Mouse (Mus musculus) stomach, embryonic 16.5 days (tissue): Measurements from ENCODE around the gene Tsc1. TPM values are rescaled to one million over a fixed set of nuclear protein-coding genes. Genes with fewer than 3 reads are reported as not detected.

Source experiments
- ATAC-seq: fragments of 200-750 bp; cut with Nextera tagmentation; 2 replicates; pipeline ENCODE4 v1.8.0; 2017; ENCODE audit warnings: moderate number of reproducible peaks, moderate TSS enrichment; ENCODE audit not compliant: insufficient read depth, low FRiP score
- H3K27ac ChIP-seq: fragments of 300-500 bp; sonication (generic); 2 replicates; pipeline ENCODE4 v1.5.1; 2014; ENCODE audit warnings: low read length
- H3K27me3 ChIP-seq: fragments of 300-500 bp; sonication (generic); 2 replicates; pipeline ENCODE4 v1.6.1; 2014; ENCODE audit warnings: low read length, control low read depth, mixed read lengths; ENCODE audit not compliant: control insufficient read depth, insufficient read depth
- H3K36me3 ChIP-seq: fragments of 300-500 bp; sonication (generic); 2 replicates; pipeline ENCODE4 v1.6.1; 2014; ENCODE audit warnings: low read length; ENCODE audit not compliant: control insufficient read depth, insufficient read depth
- H3K4me1 ChIP-seq: fragments of 300-500 bp; sonication (generic); 2 replicates; pipeline ENCODE4 v1.6.1; 2014; ENCODE audit warnings: low read length, control low read depth, mixed read lengths; ENCODE audit not compliant: control insufficient read depth, insufficient read depth
- H3K4me2 ChIP-seq: fragments of 300-500 bp; sonication (generic); 2 replicates; pipeline ENCODE4 v1.6.1; 2014; ENCODE audit warnings: low read depth, low read length, mixed read lengths
- H3K4me3 ChIP-seq: fragments of 300-500 bp; sonication (generic); replicated peaks from 2 replicates; pipeline ENCODE4 v1.5.1; 2014; ENCODE audit warnings: mild to moderate bottlenecking, low read length
- H3K9ac ChIP-seq: fragments of 300-500 bp; sonication (generic); 2 replicates; pipeline ENCODE4 v1.6.1; 2014; ENCODE audit warnings: low read length
- H3K9me3 ChIP-seq: fragments of 300-500 bp; sonication (generic); replicated peaks from 2 replicates; pipeline ENCODE4 v1.6.1; 2016; ENCODE audit warnings: low read length, control low read depth; ENCODE audit not compliant: control insufficient read depth
- WGBS: fragments of 180-500 bp; shearing (Covaris S2); extraction: QIAGEN DNeasy Blood & Tissue Kit; methylation state at CpG from one replicate; pipeline ENCODE4 v1.1.7; 2014; 5-methylcytosine and 5-hydroxymethylcytosine counted together
- polyA plus RNA-seq: library from polyadenylated mRNA; unstranded; fragments of >200 nt; fragmentation: Nextera tagmentation; extraction: Ambion mirVana; gene quantifications from 2 replicates; pipeline ENCODE4 v1.2.1, GENCODE M21; 2015

Tsc1 gene
- polyA plus RNA-seq, 1 experiment from 2014 or later, result 18.8 TPM

DNA sequence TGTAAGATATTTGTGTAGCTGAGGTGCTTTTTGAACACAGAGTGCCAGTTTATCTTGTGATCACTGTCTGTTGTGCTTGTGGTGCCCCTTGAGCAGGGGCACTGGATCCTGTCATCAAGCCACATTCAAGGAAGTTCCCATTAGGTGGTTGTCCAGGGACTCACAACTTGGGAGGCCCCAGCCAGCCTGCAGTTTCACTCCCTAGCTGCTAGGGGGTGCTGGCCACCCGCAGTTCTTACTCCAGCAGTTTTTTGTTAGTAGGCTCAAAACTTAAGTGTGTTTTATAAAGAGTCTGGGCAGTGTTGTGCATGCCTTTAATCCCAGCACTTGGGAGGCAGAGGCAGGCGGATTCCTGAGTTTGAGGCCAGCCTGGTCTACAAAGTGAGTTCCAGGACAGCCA is 13.3 kb downstream of the Tsc1 start:
- Histone ChIP-seq H3K4me3 (no peak overlapping the region), H3K36me3 (no peaks in the 10 kb centered on the region; the same call in 1 of the 2 replicates), H3K9ac (no peak overlapping the region), H3K4me1 (no peaks in the 10 kb centered on the region), H3K4me2 (no peak overlapping the region), H3K9me3 (no peaks in the 10 kb centered on the region), H3K27ac (no peak overlapping the region), H3K27me3 (no peaks in the 10 kb centered on the region)
- WGBS, result 65% methylated on average over 2 of the region's 2 CpGs
- no peak for ATAC-seq

GRCm38 (mm10) chr2:28656216-28656615 is 15.2 kb downstream of the Tsc1 start:
- Histone ChIP-seq H3K9me3 (no peaks in the 10 kb centered on the region), H3K27me3 (no peaks in the 10 kb centered on the region), H3K4me2 (no peak overlapping the region), H3K4me1 (no peaks in the 10 kb centered on the region), H3K27ac (no peak overlapping the region), H3K4me3 (no peak overlapping the region), H3K36me3 (no peaks in the 10 kb centered on the region; the same call in 1 of the 2 replicates), H3K9ac (no peak overlapping the region)
- ATAC-seq, result no peak
- 74% methylated on average over 8 of the region's 8 CpGs for WGBS

- no peak overlapping the region for H3K9ac ChIP-seq
- H3K4me1 ChIP-seq, result no peaks in the 10 kb centered on the region
- no peaks in the 10 kb centered on the region for H3K36me3 ChIP-seq
- no peak overlapping the region for H3K4me2 ChIP-seq
- H3K27me3 ChIP-seq, result no peaks in the 10 kb centered on the region
- H3K9me3 ChIP-seq, result no peaks in the 10 kb centered on the region
- H3K27ac ChIP-seq, result no peak overlapping the region
- H3K4me3 ChIP-seq, result no peak overlapping the region
- 92% methylated on average over 3 of the region's 3 CpGs for WGBS
- ATAC-seq, result no peak
Observed at GRCm38 (mm10) chr2:28662891-28663290, 21.9 kb downstream of the Tsc1 start.

- Histone ChIP-seq H3K36me3 (no peaks in the 10 kb centered on the region), H3K4me3 (no peak overlapping the region), H3K9me3 (no peaks in the 10 kb centered on the region), H3K27me3 (no peaks in the 10 kb centered on the region), H3K9ac (no peak overlapping the region), H3K4me2 (no peak overlapping the region), H3K4me1 (no peaks in the 10 kb centered on the region), H3K27ac (no peak overlapping the region)
- 65% methylated on average over 3 of the region's 3 CpGs for WGBS
- no peak for ATAC-seq
Observed at GRCm38 (mm10) chr2:28665818-28666217, 24.8 kb downstream of the Tsc1 start.

- 80% methylated on average over 2 of the region's 2 CpGs for WGBS
- no peak overlapping the region for H3K9ac ChIP-seq
- H3K27me3 ChIP-seq, result no peaks in the 10 kb centered on the region
- peaks cover 5% of the 10 kb centered on the region; the same call in 1 of the 2 replicates for H3K36me3 ChIP-seq
- no peak overlapping the region for H3K4me3 ChIP-seq
- no peak overlapping the region for H3K4me2 ChIP-seq
- H3K4me1 ChIP-seq, result no peaks in the 10 kb centered on the region
- no peak overlapping the region for H3K27ac ChIP-seq
- no peaks in the 10 kb centered on the region for H3K9me3 ChIP-seq
- no peak for ATAC-seq
Observed at GRCm38 (mm10) chr2:28671438-28671837, 30.4 kb downstream of the Tsc1 start.

GRCm38 (mm10) chr2:28676005-28676404 is 35.0 kb downstream of the Tsc1 start:
- H3K27me3 ChIP-seq, result no peaks in the 10 kb centered on the region
- H3K9me3 ChIP-seq, result no peaks in the 10 kb centered on the region
- H3K4me1 ChIP-seq, result no peaks in the 10 kb centered on the region
- no peak overlapping the region for H3K4me3 ChIP-seq
- no peak overlapping the region for H3K4me2 ChIP-seq
- WGBS, result 79% methylated on average over 8 of the region's 8 CpGs
- ATAC-seq, result peak; percentile 85
- peaks cover 5% of the 10 kb centered on the region for H3K36me3 ChIP-seq
- H3K27ac ChIP-seq, result peak overlapping the region; percentile 43; the same call in 1 of the 2 replicates
- H3K9ac ChIP-seq, result no peak overlapping the region

- H3K27ac ChIP-seq, result no peak overlapping the region
- no peaks in the 10 kb centered on the region for H3K27me3 ChIP-seq
- no peaks in the 10 kb centered on the region; the same call in none of the 2 replicates for H3K36me3 ChIP-seq
- no peak overlapping the region for H3K4me3 ChIP-seq
- no peak overlapping the region for H3K4me2 ChIP-seq
- H3K4me1 ChIP-seq, result no peaks in the 10 kb centered on the region
- H3K9ac ChIP-seq, result no peak overlapping the region
- no peak for ATAC-seq
- WGBS, result 31% methylated on average over 4 of the region's 4 CpGs
- no peaks in the 10 kb centered on the region for H3K9me3 ChIP-seq
Observed at GRCm38 (mm10) chr2:28680710-28681109, 39.7 kb downstream of the Tsc1 start.

- Histone ChIP-seq H3K4me1 (no peaks in the 10 kb centered on the region), H3K9me3 (no peaks in the 10 kb centered on the region), H3K36me3 (no peaks in the 10 kb centered on the region; the same call in 1 of the 2 replicates), H3K4me2 (no peak overlapping the region), H3K27ac (no peak overlapping the region), H3K27me3 (no peaks in the 10 kb centered on the region), H3K9ac (no peak overlapping the region), H3K4me3 (no peak overlapping the region)
- no peak for ATAC-seq
- 79% methylated on average over 4 of the region's 4 CpGs for WGBS
Observed at GRCm38 (mm10) chr2:28681718-28682117, 40.7 kb downstream of the Tsc1 start.

DNA sequence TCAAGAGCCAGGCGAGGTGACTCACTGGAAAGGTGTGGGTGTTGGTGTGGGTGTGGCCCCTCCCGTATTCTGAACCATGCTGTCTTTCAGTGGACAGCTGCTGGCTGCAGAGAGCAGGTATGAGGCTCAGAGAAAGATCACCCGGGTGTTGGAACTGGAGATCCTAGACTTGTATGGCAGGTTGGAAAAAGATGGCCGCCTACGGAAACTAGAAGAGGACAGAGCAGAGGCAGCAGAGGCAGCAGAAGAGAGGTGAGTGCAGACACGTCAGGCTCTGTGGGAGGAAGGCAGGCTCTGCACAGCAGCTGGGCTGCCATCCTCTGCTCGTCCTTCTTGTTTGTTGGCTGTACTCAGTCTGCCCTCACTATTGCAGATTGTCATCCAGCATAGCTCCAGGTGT is 44.9 kb downstream of the Tsc1 start:
- Histone ChIP-seq H3K9me3 (no peaks in the 10 kb centered on the region), H3K27ac (no peak overlapping the region), H3K4me1 (no peaks in the 10 kb centered on the region), H3K4me3 (no peak overlapping the region), H3K27me3 (no peaks in the 10 kb centered on the region), H3K36me3 (no peaks in the 10 kb centered on the region; the same call in 1 of the 2 replicates), H3K9ac (no peak overlapping the region), H3K4me2 (no peak overlapping the region)
- ATAC-seq, result no peak
- 83% methylated on average over 7 of the region's 7 CpGs for WGBS

DNA sequence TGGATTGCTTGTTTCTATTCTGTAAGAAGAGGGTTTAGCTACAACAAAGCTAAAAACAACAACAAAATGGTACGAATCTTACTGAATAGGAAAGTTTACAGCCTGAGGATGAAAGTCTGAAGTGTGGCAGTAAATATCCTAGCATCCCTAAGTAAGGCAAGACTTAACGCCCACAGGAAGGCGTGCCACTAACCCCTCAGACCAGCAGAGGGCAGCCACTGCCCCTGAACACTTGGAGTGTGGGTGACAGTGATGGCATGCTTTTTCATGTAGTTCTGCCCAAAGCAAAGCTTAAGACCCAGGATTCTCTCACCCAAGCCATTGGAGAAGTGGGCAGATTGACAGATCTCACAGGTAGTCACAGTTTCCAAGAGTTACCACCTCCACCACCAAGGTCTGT is 47.4 kb downstream of the Tsc1 start:
- H3K9ac ChIP-seq, result no peak overlapping the region
- H3K9me3 ChIP-seq, result no peaks in the 10 kb centered on the region
- H3K4me1 ChIP-seq, result no peaks in the 10 kb centered on the region
- no peak overlapping the region for H3K27ac ChIP-seq
- no peaks in the 10 kb centered on the region for H3K27me3 ChIP-seq
- no peak for ATAC-seq
- H3K36me3 ChIP-seq, result no peaks in the 10 kb centered on the region; the same call in 1 of the 2 replicates
- H3K4me2 ChIP-seq, result no peak overlapping the region
- 35% methylated on average over 3 of the region's 3 CpGs for WGBS
- no peak overlapping the region for H3K4me3 ChIP-seq
